Mouse (Mus musculus) forebrain, postnatal 0 days (tissue): Measurements from ENCODE around the gene Rbm19. TPM values are rescaled to one million over a fixed set of nuclear protein-coding genes. Genes with fewer than 3 reads are reported as not detected.
A peak's percentile ranks its signal among the peaks of the same experiment; 100 is the strongest.

Experiments used
- ATAC-seq: fragments of 200-750 bp; cut with Nextera tagmentation; 2 replicates; pipeline ENCODE4 v1.8.0; 2017; ENCODE audit warnings: mild to moderate bottlenecking, moderate library complexity
- DNase-seq: peaks from one replicate; pipeline ENCODE4 v3.0.0-alpha.2; 2015
- H3K27ac ChIP-seq: fragments of 300-500 bp; sonication (generic); 2 replicates; pipeline ENCODE4 v1.5.1; 2014; ENCODE audit warnings: low read depth, mild to moderate bottlenecking, antibody characterized with exemption, low read length, moderate library complexity, mixed read lengths
- H3K27me3 ChIP-seq: fragments of 300-500 bp; sonication (generic); 2 replicates; pipeline ENCODE4 v1.6.1; 2014; ENCODE audit warnings: mild to moderate bottlenecking, low read length, mixed read lengths; ENCODE audit not compliant: insufficient read depth
- H3K36me3 ChIP-seq: fragments of 300-500 bp; sonication (generic); 2 replicates; pipeline ENCODE4 v1.6.1; 2014; ENCODE audit warnings: mild to moderate bottlenecking, moderate library complexity; ENCODE audit not compliant: insufficient read depth
- H3K4me1 ChIP-seq: fragments of 300-500 bp; sonication (generic); 2 replicates; pipeline ENCODE4 v1.6.1; 2014; ENCODE audit warnings: antibody characterized with exemption; ENCODE audit not compliant: insufficient read depth
- H3K4me2 ChIP-seq: fragments of 300-500 bp; sonication (generic); 2 replicates; pipeline ENCODE4 v1.6.1; 2014; ENCODE audit warnings: low read depth, mild to moderate bottlenecking, moderate library complexity
- H3K4me3 ChIP-seq: fragments of 300-500 bp; sonication (generic); 2 replicates; pipeline ENCODE4 v1.5.1; 2014; ENCODE audit warnings: low read depth, low read length, mixed read lengths
- H3K9ac ChIP-seq: fragments of 300-500 bp; sonication (generic); 2 replicates; pipeline ENCODE4 v1.6.1; 2014; ENCODE audit warnings: mild to moderate bottlenecking
- H3K9me3 ChIP-seq: fragments of 300-500 bp; sonication (generic); 2 replicates; pipeline ENCODE4 v1.6.1; 2016; ENCODE audit warnings: low read length
- CTCF ChIP-seq: sonication (generic); IDR thresholded peaks from 2 replicates; pipeline ENCODE4 v1.5.1; 2016; ENCODE audit warnings: antibody characterized with exemption, control low read depth, low read depth
- WGBS: fragments of 180-500 bp; shearing (Covaris S2); extraction: QIAGEN DNeasy Blood & Tissue Kit; methylation state at CpG from one replicate; pipeline ENCODE4 v1.1.7; 2014; 5-methylcytosine and 5-hydroxymethylcytosine counted together
- polyA plus RNA-seq: library from polyadenylated mRNA; unstranded; fragments of >200 nt; fragmentation: Nextera tagmentation; extraction: Ambion mirVana; gene quantifications from 2 replicates; pipeline ENCODE4 v1.2.1, GENCODE M21; 2015
- total RNA-seq: library from RNA; depleted of rRNA; stranded (reverse); fragments of >200 nt; gene quantifications from 2 replicates; pipeline ENCODE4 v1.2.3, GENCODE M21; 2014

Gene Rbm19
- total and polyA plus RNA-seq, 2 experiments from 2014 or later = 15.0 to 27.2 TPM

GRCm38 (mm10) chr5:120143941-120144340, 27.7 kb downstream of the Rbm19 start:
- no peak overlapping the region for H3K27ac ChIP-seq
- H3K27me3 ChIP-seq = no peaks in the 10 kb centered on the region
- H3K36me3 ChIP-seq = peaks cover 9% of the 10 kb centered on the region
- ATAC-seq = no peak
- H3K4me2 ChIP-seq = no peak overlapping the region
- no peak overlapping the region for H3K9ac ChIP-seq
- no peak overlapping the region for H3K4me3 ChIP-seq
- peak; percentile 56 for TF ChIP-seq CTCF
- H3K9me3 ChIP-seq = no peaks in the 10 kb centered on the region
- DNase-seq = no peak
- 0 out of 2 replicates have a peak, but pooled peaks cover 2% of the 10 kb centered on the region for H3K4me1 ChIP-seq
- 65% methylated on average over 7 of the region's 7 CpGs for whole genome bisulfite sequencing

GRCm38 (mm10) chr5:120145371-120146050, 29.2 kb downstream of the Rbm19 start:
- DNase-seq = no peak
- ATAC-seq = peak; percentile 70
- TF ChIP-seq CTCF = no peak
- Histone ChIP-seq H3K4me3 (no peak overlapping the region), H3K36me3 (peaks cover 9% of the 10 kb centered on the region), H3K4me2 (peak overlapping the region; percentile 13; the same call in 1 of the 2 replicates), H3K9ac (peak overlapping the region; percentile 22), H3K27me3 (no peaks in the 10 kb centered on the region), H3K27ac (peak overlapping the region; percentile 47), H3K4me1 (0 out of 2 replicates have a peak, but pooled peaks cover 2% of the 10 kb centered on the region), H3K9me3 (no peaks in the 10 kb centered on the region)
- WGBS = 33% methylated on average over 19 of the region's 19 CpGs

GRCm38 (mm10) chr5:120146051-120146385, 29.8 kb downstream of the Rbm19 start:
- peak overlapping the region; percentile 13; the same call in 1 of the 2 replicates for H3K4me2 ChIP-seq
- peaks cover 9% of the 10 kb centered on the region; the same call in 1 of the 2 replicates for H3K36me3 ChIP-seq
- no peak overlapping the region for H3K4me3 ChIP-seq
- H3K27me3 ChIP-seq = no peaks in the 10 kb centered on the region
- peak overlapping the region; percentile 22 for H3K9ac ChIP-seq
- DNase-seq (peak; percentile 82), ATAC-seq (peak; percentile 88)
- peak; percentile 89 for TF ChIP-seq CTCF
- H3K9me3 ChIP-seq = no peaks in the 10 kb centered on the region
- H3K4me1 ChIP-seq = 0 out of 2 replicates have a peak, but pooled peaks cover 2% of the 10 kb centered on the region
- WGBS = 26% methylated on average over 11 of the region's 11 CpGs
- peak overlapping the region; percentile 47 for H3K27ac ChIP-seq

- H3K27ac ChIP-seq = no peak overlapping the region
- H3K36me3 ChIP-seq = peaks cover 9% of the 10 kb centered on the region; the same call in 1 of the 2 replicates
- DNase-seq = no peak
- H3K4me1 ChIP-seq = 0 out of 2 replicates have a peak, but pooled peaks cover 2% of the 10 kb centered on the region
- H3K9me3 ChIP-seq = no peaks in the 10 kb centered on the region
- H3K27me3 ChIP-seq = no peaks in the 10 kb centered on the region
- TF ChIP-seq CTCF = no peak
- no peak overlapping the region for H3K4me2 ChIP-seq
- H3K9ac ChIP-seq = no peak overlapping the region
- no peak overlapping the region for H3K4me3 ChIP-seq
- WGBS = 89% methylated on average over 3 of the region's 3 CpGs
- no peak for ATAC-seq
These were observed 30.6 kb downstream of the Rbm19 start for GRCm38 (mm10) chr5:120146909-120147308.

GRCm38 (mm10) chr5:120148246-120148645, 32.0 kb downstream of the Rbm19 start:
- 94% methylated on average over 9 of the region's 9 CpGs for WGBS
- Histone ChIP-seq H3K4me2 (no peak overlapping the region), H3K27ac (no peak overlapping the region), H3K9me3 (no peaks in the 10 kb centered on the region), H3K4me3 (no peak overlapping the region), H3K36me3 (peaks cover 9% of the 10 kb centered on the region; the same call in 1 of the 2 replicates), H3K27me3 (no peaks in the 10 kb centered on the region), H3K4me1 (0 out of 2 replicates have a peak, but pooled peaks cover 2% of the 10 kb centered on the region), H3K9ac (no peak overlapping the region)
- no peak for DNase-seq
- TF ChIP-seq CTCF = no peak
- no peak for ATAC-seq

- no peak for DNase-seq
- Histone ChIP-seq H3K9me3 (no peaks in the 10 kb centered on the region), H3K4me2 (no peak overlapping the region), H3K27me3 (no peaks in the 10 kb centered on the region), H3K36me3 (no peaks in the 10 kb centered on the region), H3K27ac (no peak overlapping the region), H3K4me1 (peaks cover 7% of the 10 kb centered on the region; the same call in 1 of the 2 replicates), H3K4me3 (no peak overlapping the region), H3K9ac (no peak overlapping the region)
- WGBS = 79% methylated on average over 4 of the region's 4 CpGs
- TF ChIP-seq CTCF = peak; percentile 55
- no peak for ATAC-seq
These were observed 34.9 kb downstream of the Rbm19 start for GRCm38 (mm10) chr5:120151145-120151544.

GRCm38 (mm10) chr5:120153140-120153539, 36.9 kb downstream of the Rbm19 start:
- H3K9ac ChIP-seq = no peak overlapping the region
- no peak overlapping the region for H3K4me3 ChIP-seq
- DNase-seq (peak; percentile 35), ATAC-seq (peak; percentile 63)
- no peaks in the 10 kb centered on the region for H3K9me3 ChIP-seq
- no peaks in the 10 kb centered on the region for H3K36me3 ChIP-seq
- peaks cover 7% of the 10 kb centered on the region; the same call in 1 of the 2 replicates for H3K4me1 ChIP-seq
- peak; percentile 54 for TF ChIP-seq CTCF
- WGBS = 67% methylated on average over 3 of the region's 3 CpGs
- no peak overlapping the region for H3K4me2 ChIP-seq
- no peak overlapping the region for H3K27ac ChIP-seq
- no peaks in the 10 kb centered on the region for H3K27me3 ChIP-seq
